Mouse (Mus musculus) forebrain, embryonic 15.5 days (tissue): ENCODE data around the gene Olfr1423. TPM values are rescaled to one million over a fixed set of nuclear protein-coding genes. Genes with fewer than 3 reads are reported as not detected.
"Not testable (repeated sequence)": the region's sequence is repeated elsewhere in the genome, so short reads cannot be mapped to it uniquely, and the experiment has no call there.

Experiments used
- ATAC-seq: fragments of 200-750 bp; cut with Nextera tagmentation; replicated peaks from 2 replicates; pipeline ENCODE4 v1.8.0; 2017; ENCODE audit warnings: mild to moderate bottlenecking, moderate TSS enrichment, moderate library complexity
- H3K27ac ChIP-seq: fragments of 300-500 bp; sonication (generic); replicated peaks from 2 replicates; pipeline ENCODE4 v1.5.1; 2015; ENCODE audit warnings: mild to moderate bottlenecking, inconsistent platforms
- H3K27me3 ChIP-seq: fragments of 300-500 bp; sonication (generic); 2 replicates; pipeline ENCODE4 v1.6.1; 2015; ENCODE audit warnings: inconsistent platforms
- H3K36me3 ChIP-seq: fragments of 300-500 bp; sonication (generic); 2 replicates; pipeline ENCODE4 v1.6.1; 2015; ENCODE audit warnings: mild to moderate bottlenecking, inconsistent platforms
- H3K4me1 ChIP-seq: fragments of 300-500 bp; sonication (generic); 2 replicates; pipeline ENCODE4 v1.6.1; 2015; ENCODE audit warnings: inconsistent platforms
- H3K4me2 ChIP-seq: fragments of 300-500 bp; sonication (generic); replicated peaks from 2 replicates; pipeline ENCODE4 v1.6.1; 2015; ENCODE audit warnings: mild to moderate bottlenecking, inconsistent platforms
- H3K4me3 ChIP-seq: fragments of 300-500 bp; sonication (generic); 2 replicates; pipeline ENCODE4 v1.5.1; 2015; ENCODE audit warnings: mild to moderate bottlenecking, inconsistent platforms
- H3K9ac ChIP-seq: fragments of 300-500 bp; sonication (generic); replicated peaks from 2 replicates; pipeline ENCODE4 v1.6.1; 2015; ENCODE audit warnings: mild to moderate bottlenecking, inconsistent platforms
- H3K9me3 ChIP-seq: fragments of 300-500 bp; sonication (generic); 2 replicates; pipeline ENCODE4 v1.6.1; 2016; ENCODE audit warnings: inconsistent platforms
- WGBS: fragments of 180-500 bp; shearing (Covaris S2); methylation state at CpG from one replicate; pipeline ENCODE4 v1.1.7; 2015; ENCODE audit warnings: mixed read lengths; 5-methylcytosine and 5-hydroxymethylcytosine counted together
- polyA plus RNA-seq: library from polyadenylated mRNA; unstranded; fragments of >200 nt; fragmentation: Nextera tagmentation; extraction: Ambion mirVana; gene quantifications from 2 replicates; pipeline ENCODE4 v1.2.1, GENCODE M21; 2015

The Olfr1423 gene
- polyA plus RNA-seq, result not detected in 2 replicates

DNA sequence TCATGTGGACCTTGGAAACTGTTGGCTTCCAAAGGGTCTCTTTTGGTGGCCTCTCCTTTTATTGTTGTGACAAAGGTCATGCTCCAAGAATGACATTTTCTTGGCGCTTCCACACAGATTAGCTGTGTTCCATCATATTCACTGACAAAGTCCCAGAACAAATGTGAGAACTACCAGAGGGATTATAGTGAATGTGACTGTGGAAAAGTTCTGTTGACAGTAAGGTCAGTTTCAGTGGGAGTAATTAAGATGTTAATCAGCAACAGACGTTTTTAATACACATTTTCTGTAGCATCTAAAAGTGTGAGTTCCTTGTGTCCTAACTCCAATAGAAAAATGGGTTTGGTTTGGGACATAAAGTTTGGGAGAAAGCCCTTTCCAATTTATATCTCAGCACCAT, at the start of gene Olfr1423:
Olfr1423 (minus strand) TSS at position 101 of the 400 bp plus-strand sequence.
- no peak for ATAC-seq
- H3K36me3 ChIP-seq, result no peaks in the 10 kb centered on the region
- H3K9ac ChIP-seq, result no peak within 1 kb of the TSS
- no peak within 1 kb of the TSS for H3K4me2 ChIP-seq
- WGBS, result 81% methylated on average over 2 of the region's 2 CpGs
- no peaks in the 10 kb centered on the region for H3K9me3 ChIP-seq
- H3K27ac ChIP-seq, result no peak within 1 kb of the TSS
- H3K4me1 ChIP-seq, result no peaks in the 10 kb centered on the region
- H3K27me3 ChIP-seq, result no peaks in the 10 kb centered on the region
- no peak within 1 kb of the TSS for H3K4me3 ChIP-seq

DNA sequence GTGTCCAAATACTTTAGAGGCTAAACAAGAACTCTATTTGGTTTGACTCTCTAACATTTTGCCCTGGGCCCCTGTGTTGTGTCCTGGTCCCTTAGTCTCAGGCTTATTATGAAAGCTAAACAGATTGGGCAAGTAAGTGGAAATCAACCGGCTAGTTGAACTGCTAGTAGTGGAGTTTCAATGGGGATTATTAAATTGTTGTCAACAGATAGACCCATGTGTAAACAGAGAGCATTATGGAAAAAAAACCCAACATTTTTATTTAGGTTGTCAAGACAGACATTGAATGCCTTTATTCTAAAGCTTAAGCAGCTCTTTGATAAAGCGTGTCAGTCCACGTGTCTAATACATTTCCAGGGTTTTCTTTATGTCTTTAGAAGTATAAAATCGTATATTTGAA, 36.5 kb upstream of the Olfr1423 start, which contains the start of gene Olfr1425:
Olfr1425 (minus strand) TSS at position 101 of the 400 bp plus-strand sequence.
- not testable (repeated sequence) for H3K4me3 ChIP-seq, H3K4me1 ChIP-seq, H3K9ac ChIP-seq, H3K4me2 ChIP-seq, H3K36me3 ChIP-seq, H3K27ac ChIP-seq, H3K27me3 ChIP-seq, H3K9me3 ChIP-seq, ATAC-seq
- 82% methylated on average over 4 of the region's 4 CpGs for WGBS

DNA sequence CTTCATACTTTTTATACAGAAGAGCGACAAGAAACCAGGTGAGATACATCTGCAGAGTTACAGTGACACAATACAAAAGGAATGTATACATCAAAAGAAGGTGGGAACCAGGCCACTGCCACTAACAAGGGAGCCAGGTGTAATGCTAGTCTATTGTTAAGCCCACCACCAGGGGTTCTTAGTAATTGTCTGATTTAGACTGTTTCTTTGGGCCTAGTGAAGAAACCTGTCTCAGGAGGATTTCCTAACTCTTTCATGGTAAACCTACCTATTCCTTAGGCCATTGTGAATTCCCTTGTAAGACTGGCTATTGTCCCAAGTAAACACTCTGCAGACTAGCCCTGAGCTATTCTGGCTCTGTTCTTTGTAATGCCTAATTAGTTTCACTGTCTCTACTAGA, 28.4 kb upstream of the Olfr1423 start:
- WGBS, result 78% methylated on average over 1 of the region's 1 CpGs
- not testable (repeated sequence) for H3K27me3 ChIP-seq

DNA sequence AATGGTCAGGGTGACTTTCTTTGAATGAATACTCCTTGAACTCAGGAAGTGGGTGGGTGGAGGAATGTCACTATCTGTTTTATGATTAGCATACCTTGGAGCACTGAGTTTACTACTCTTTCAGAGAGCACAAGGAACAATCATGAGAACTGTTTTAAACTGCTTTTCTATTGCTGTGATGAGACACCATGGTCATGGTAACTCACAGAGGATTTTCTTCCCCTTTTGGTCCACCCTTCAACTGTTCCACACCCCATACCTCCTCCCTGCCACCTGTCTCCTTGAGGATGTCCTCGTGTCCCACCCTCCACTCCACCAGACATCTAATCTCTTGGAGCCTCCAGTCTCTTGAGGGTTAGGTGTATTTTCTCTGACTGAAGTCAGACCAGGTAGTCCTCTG, 26.7 kb upstream of the Olfr1423 start:
- not testable (repeated sequence) for H3K36me3 ChIP-seq, H3K9ac ChIP-seq, H3K27me3 ChIP-seq, H3K9me3 ChIP-seq, H3K4me1 ChIP-seq, ATAC-seq, H3K27ac ChIP-seq, H3K4me2 ChIP-seq, H3K4me3 ChIP-seq
- WGBS, result 58% methylated on average over 1 of the region's 1 CpGs

More for the DNA sequence above, 28.4 kb upstream of the Olfr1423 start:
- not testable (repeated sequence) for H3K27ac ChIP-seq, H3K4me1 ChIP-seq, H3K9me3 ChIP-seq, H3K36me3 ChIP-seq, ATAC-seq, H3K4me3 ChIP-seq, H3K4me2 ChIP-seq, H3K9ac ChIP-seq

DNA sequence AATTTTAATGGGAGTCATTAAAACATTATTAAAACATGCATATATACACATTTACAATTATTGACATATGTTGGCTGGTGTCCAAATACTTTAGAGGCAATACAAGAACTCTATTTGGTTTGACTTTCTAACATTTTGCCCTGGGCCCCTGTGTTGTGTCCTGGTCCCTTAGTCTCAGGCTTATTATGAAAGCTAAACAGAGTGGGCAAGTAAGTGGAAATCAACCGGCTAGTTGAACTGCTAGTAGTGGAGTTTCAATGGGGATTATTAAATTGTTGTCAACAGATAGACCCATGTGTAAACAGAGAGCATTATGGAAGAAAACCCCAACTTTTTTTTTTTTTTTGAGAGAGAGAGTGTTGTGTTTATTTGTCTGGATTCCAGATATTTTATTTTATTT, 21.5 kb upstream of the Olfr1423 start, which contains the start of gene Olfr1424:
Olfr1424 (minus strand) TSS at position 101 of the 400 bp plus-strand sequence.
- not testable (repeated sequence) for H3K27ac ChIP-seq

DNA sequence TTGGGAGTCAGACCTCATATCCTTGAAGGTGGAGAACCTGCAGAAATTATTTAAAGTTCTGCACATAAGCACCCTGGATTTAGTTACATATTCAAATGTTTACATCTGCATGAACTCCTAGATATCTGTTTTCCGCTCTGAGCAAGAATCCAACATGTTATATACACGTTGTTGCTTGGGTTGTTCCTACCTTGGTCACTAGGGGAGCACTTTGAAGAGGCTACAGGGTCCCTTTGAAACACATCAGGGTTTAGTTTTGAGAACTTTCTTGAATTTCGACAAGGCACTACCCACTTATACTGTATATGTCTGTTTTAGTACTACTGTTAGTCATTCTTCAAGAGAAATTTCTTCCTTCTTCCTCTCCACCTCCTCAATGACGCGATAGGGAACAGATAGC, 2.0 kb upstream of the Olfr1423 start:
- Histone ChIP-seq H3K27ac (no peak overlapping the region), H3K9me3 (no peaks in the 10 kb centered on the region), H3K4me2 (no peak overlapping the region), H3K36me3 (no peaks in the 10 kb centered on the region), H3K4me1 (no peaks in the 10 kb centered on the region), H3K9ac (no peak overlapping the region), H3K27me3 (no peaks in the 10 kb centered on the region), H3K4me3 (no peak overlapping the region)
- WGBS, result 88% methylated on average over 5 of the region's 5 CpGs
- no peak for ATAC-seq

More for the DNA sequence above, 21.5 kb upstream of the Olfr1423 start, which contains the start of gene Olfr1424:
- ATAC-seq, H3K27me3 ChIP-seq, H3K4me2 ChIP-seq, H3K4me3 ChIP-seq, H3K9me3 ChIP-seq, H3K9ac ChIP-seq, H3K36me3 ChIP-seq, H3K4me1 ChIP-seq: not testable (repeated sequence)
- WGBS, result 83% methylated on average over 1 of the region's 1 CpGs

DNA sequence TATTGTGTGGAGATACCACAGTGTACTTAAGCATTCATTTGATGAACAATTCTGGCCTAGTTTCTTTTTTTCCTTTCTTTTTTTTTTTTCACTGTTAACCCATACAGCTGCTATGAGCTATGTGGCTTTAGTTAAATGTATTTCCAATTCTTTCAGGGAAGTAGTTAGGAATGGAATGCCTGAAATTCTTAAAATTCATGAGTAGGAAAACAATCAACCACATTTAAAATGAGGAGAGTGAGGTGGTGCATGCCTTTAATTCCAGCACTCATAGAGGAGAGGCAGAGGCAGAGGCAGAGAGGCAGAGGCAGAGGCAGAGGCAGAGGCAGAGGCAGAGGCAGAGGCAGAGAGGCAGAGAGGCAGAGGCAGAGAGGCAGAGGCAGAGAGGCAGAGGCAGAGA, 3.4 kb downstream of the Olfr1423 start:
- ATAC-seq, result no peak
- no peaks in the 10 kb centered on the region for H3K27me3 ChIP-seq

DNA sequence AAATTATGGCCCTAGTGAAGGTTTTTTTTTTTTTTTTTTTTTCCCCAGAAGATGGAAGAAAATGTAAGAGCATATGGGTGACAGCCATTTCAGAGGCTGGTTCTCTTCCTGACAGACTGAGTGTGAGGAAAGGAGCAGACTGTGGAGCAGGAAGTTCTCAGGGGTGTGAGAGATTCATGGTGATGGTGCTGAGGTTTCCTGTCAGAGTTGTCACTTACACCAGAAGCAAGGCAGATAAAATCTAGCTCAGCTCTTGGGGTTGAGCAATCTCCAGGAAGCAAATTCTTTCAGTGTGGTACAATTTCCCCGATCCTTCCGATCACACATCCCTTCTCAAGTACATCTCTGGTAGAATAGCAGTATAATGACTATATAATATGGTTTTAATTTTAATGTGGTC, 14.5 kb downstream of the Olfr1423 start:
- Histone ChIP-seq H3K9ac (no peak overlapping the region), H3K4me1 (no peaks in the 10 kb centered on the region), H3K9me3 (no peaks in the 10 kb centered on the region), H3K36me3 (no peaks in the 10 kb centered on the region), H3K4me3 (no peak overlapping the region), H3K4me2 (no peak overlapping the region), H3K27me3 (no peaks in the 10 kb centered on the region), H3K27ac (no peak overlapping the region)
- 91% methylated on average over 2 of the region's 2 CpGs for WGBS
- no peak for ATAC-seq

More for the DNA sequence above, 3.4 kb downstream of the Olfr1423 start:
- Histone ChIP-seq H3K4me2 (no peak overlapping the region), H3K27ac (no peak overlapping the region), H3K4me3 (no peak overlapping the region), H3K9me3 (no peaks in the 10 kb centered on the region), H3K4me1 (no peaks in the 10 kb centered on the region), H3K36me3 (no peaks in the 10 kb centered on the region), H3K9ac (no peak overlapping the region)

DNA sequence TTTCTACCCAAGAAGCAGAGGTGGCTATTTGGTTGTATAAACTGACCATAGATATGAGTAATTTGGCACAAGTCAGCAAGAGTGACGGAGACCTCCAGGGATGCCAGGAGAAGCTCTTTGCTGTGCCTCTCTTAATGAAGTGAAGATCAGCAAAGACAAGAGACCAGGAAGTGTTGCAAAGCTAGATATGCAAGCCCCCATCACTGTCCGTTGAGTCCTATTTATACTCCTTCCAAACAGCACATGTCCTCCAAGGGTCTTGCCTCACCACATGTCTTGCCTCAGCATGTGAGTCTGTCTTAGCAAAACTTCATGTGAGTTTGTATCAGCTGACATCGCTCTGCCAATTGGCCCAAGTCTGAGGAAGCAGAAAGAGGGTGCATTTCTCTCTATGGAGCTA, 15.8 kb downstream of the Olfr1423 start:
- ATAC-seq, result no peak
- H3K27me3 ChIP-seq, result no peaks in the 10 kb centered on the region
- H3K4me3 ChIP-seq, result no peak overlapping the region
- H3K4me2 ChIP-seq, result no peak overlapping the region
- no peaks in the 10 kb centered on the region for H3K9me3 ChIP-seq
- H3K36me3 ChIP-seq, result no peaks in the 10 kb centered on the region
- 97% methylated on average over 3 of the region's 3 CpGs for WGBS
- no peaks in the 10 kb centered on the region for H3K4me1 ChIP-seq
- H3K27ac ChIP-seq, result no peak overlapping the region
- H3K9ac ChIP-seq, result no peak overlapping the region

DNA sequence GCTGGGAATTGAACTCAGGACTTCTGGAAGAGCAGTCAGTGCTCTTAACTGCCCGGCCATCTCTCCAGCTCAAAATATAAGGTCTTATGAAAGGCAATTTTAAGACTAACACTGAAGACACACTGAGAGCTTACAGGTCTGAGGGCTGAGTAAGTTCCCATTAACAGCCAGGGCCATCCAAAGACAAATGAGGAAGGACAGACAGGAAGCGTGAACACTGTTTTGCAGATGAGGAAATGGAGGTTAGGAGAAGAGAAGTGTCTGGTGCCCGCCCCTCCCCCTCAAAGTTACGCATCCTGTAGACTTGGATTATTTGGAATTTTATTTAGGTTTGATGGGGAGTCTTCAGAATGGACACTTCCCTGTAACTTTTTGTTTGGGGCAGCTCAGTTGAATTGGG, 17.0 kb downstream of the Olfr1423 start:
- Histone ChIP-seq H3K27ac (no peak overlapping the region), H3K9me3 (no peaks in the 10 kb centered on the region), H3K27me3 (no peaks in the 10 kb centered on the region), H3K4me3 (no peak overlapping the region), H3K4me2 (no peak overlapping the region), H3K36me3 (no peaks in the 10 kb centered on the region), H3K4me1 (no peaks in the 10 kb centered on the region), H3K9ac (no peak overlapping the region)
- ATAC-seq, result no peak
- 88% methylated on average over 4 of the region's 4 CpGs for WGBS

DNA sequence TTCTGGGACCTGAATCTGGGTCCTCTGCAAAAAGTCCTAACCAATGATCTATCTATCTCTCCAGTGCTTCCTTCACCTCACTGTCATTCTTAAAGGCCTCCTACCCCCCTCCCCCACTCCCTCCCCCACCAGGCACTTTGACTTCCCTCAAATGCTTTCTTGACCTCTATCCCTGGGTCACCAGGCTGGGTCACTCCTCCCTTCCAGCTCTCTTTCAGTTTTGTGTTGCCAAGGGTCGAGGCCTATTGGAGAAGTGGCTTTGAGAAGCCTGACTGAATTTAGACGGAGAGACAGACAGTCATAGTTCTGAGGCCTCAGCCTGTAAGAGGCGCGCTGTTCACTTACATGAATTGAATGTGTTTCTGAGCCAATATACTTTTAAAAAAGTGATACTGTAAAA, 24.9 kb downstream of the Olfr1423 start:
- H3K4me2 ChIP-seq, result no peak overlapping the region
- no peaks in the 10 kb centered on the region for H3K36me3 ChIP-seq
- H3K9ac ChIP-seq, result no peak overlapping the region
- 79% methylated on average over 4 of the region's 4 CpGs for WGBS
- no peaks in the 10 kb centered on the region for H3K9me3 ChIP-seq
- ATAC-seq, result no peak
- H3K27me3 ChIP-seq, result no peaks in the 10 kb centered on the region
- H3K4me3 ChIP-seq, result no peak overlapping the region
- H3K4me1 ChIP-seq, result peaks cover 8% of the 10 kb centered on the region; the same call in 1 of the 2 replicates
- no peak overlapping the region for H3K27ac ChIP-seq

DNA sequence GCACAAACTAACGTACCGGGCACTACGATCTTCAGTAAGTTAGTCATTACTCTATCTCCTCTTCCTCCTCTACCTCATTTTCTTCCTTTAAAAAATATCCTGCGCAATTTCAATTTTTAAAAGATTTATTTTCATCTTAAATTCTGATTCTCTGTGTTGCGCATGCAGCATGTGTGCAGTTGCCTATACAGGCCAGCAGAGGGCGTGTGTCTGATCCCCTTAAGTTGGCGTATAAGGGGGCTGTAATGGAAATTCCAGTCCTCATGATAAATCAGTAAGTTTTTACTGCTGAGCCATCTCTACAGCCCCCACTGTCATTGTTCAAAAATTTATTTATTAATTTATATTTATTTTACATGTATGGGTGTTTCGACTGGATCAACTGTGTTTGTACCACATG, 25.4 kb downstream of the Olfr1423 start:
- no peak for ATAC-seq
- no peaks in the 10 kb centered on the region for H3K36me3 ChIP-seq
- WGBS, result 74% methylated on average over 8 of the region's 8 CpGs
- peaks cover 8% of the 10 kb centered on the region; the same call in 1 of the 2 replicates for H3K4me1 ChIP-seq
- no peaks in the 10 kb centered on the region for H3K9me3 ChIP-seq
- H3K27ac ChIP-seq, result no peak overlapping the region
- H3K4me3 ChIP-seq, result no peak overlapping the region
- H3K9ac ChIP-seq, result no peak overlapping the region
- H3K27me3 ChIP-seq, result no peaks in the 10 kb centered on the region
- H3K4me2 ChIP-seq, result no peak overlapping the region

DNA sequence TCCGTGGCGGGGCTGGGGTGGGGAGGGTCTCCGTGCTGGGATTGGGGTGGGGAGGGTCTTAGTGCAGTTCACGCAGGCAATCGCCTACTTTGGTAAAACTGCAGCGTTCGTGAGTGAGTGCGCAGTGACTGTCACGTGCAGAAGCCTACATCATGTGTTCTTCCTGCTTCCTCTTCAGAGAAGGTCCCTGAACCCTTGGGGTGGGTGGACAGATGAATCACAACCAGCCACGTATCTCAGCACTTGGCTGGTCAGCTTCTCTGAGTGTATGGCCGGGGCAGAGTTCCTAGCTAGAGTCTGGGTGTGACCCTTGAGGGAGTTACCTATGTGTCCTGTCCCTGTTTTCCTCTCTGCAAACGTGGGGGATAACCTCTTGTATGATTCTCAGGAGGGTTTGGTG, 27.9 kb downstream of the Olfr1423 start:
- H3K4me2 ChIP-seq, result peak overlapping the region; percentile 62
- no peak overlapping the region for H3K9ac ChIP-seq
- no peaks in the 10 kb centered on the region for H3K9me3 ChIP-seq
- H3K27ac ChIP-seq, result no peak overlapping the region
- H3K4me1 ChIP-seq, result peaks cover 8% of the 10 kb centered on the region; the same call in 1 of the 2 replicates
- H3K36me3 ChIP-seq, result no peaks in the 10 kb centered on the region
- H3K27me3 ChIP-seq, result no peaks in the 10 kb centered on the region
- no peak for ATAC-seq
- WGBS, result under 1% methylated on average over 12 of the region's 12 CpGs
- peak overlapping the region; percentile 68 for H3K4me3 ChIP-seq
